Mouse (Mus musculus): ENCODE data around the gene Gm20388. TPM values are rescaled to one million over a fixed set of nuclear protein-coding genes. Genes with fewer than 3 reads are reported as not detected.

Gene Gm20388
- polyA plus RNA-seq, 2 experiments = 8.5 TPM; not detected in 1

- no peak overlapping the region for H3K4me2 ChIP-seq (ENCODE audit: low read depth)
- no peak overlapping the region for H3K27ac ChIP-seq
- DNase-seq (ENCODE audit: low read depth in 3 of 3, low spot score in 3 of 3) = no peak
- H3K9me3 ChIP-seq (ENCODE audit: control insufficient read depth, low read length) = no peaks in the 10 kb centered on the region
- WGBS (ENCODE audit: insufficient replicate concordance) = 25% methylated on average over 10 of the region's 10 CpGs
- ATAC-seq (ENCODE audit: insufficient read depth) = no peak
- H3K36me3 ChIP-seq (replicated peaks; ENCODE audit: control insufficient read depth, insufficient read depth, low read depth) = no peaks in the 10 kb centered on the region
- H3K4me1 ChIP-seq (replicated peaks; ENCODE audit: control insufficient read depth in 2 of 2, insufficient read depth in 2 of 2, low read length in 1 of 2) = peaks cover 10 to 12% of the 10 kb centered on the region in 2 experiments
- TF ChIP-seq CTCF (IDR thresholded peaks at IDR 0.05; ENCODE audit: low read depth) (no peak), EP300 (IDR thresholded peaks at IDR 0.05; ENCODE audit: low read depth) (no peak)
- peaks cover 4% of the 10 kb centered on the region for H3K27me3 ChIP-seq (ENCODE audit: control insufficient read depth, insufficient read depth, low read length)
- H3K4me3 ChIP-seq (ENCODE audit: insufficient read depth in 1 of 2, low read depth in 2 of 2, low read length in 2 of 2) = no peak overlapping the region
- H3K9ac ChIP-seq (replicated peaks) = no peak overlapping the region
These were observed 534.6 kb downstream of the Gm20388 start for GRCm38 (mm10) chr8:120445249-120445648.

GRCm38 (mm10) chr8:120448131-120448530, 537.5 kb downstream of the Gm20388 start:
- H3K27me3 ChIP-seq (ENCODE audit: control insufficient read depth, insufficient read depth, low read length) = peaks cover 4% of the 10 kb centered on the region
- TF ChIP-seq EP300 (IDR thresholded peaks at IDR 0.05; ENCODE audit: low read depth) (no peak), CTCF (IDR thresholded peaks at IDR 0.05; ENCODE audit: low read depth) (no peak)
- no peak overlapping the region for H3K27ac ChIP-seq
- H3K4me1 ChIP-seq (replicated peaks; ENCODE audit: control insufficient read depth in 2 of 2, insufficient read depth in 2 of 2, low read length in 1 of 2) = peaks cover 10 to 14% of the 10 kb centered on the region in 2 experiments
- H3K9ac ChIP-seq (replicated peaks) = no peak overlapping the region
- 74% methylated on average over 6 of the region's 6 CpGs for WGBS (ENCODE audit: insufficient replicate concordance)
- H3K4me2 ChIP-seq (ENCODE audit: low read depth) = no peak overlapping the region
- no peak overlapping the region for H3K4me3 ChIP-seq (ENCODE audit: insufficient read depth in 1 of 2, low read depth in 2 of 2, low read length in 2 of 2)
- H3K9me3 ChIP-seq (ENCODE audit: control insufficient read depth, low read length) = no peaks in the 10 kb centered on the region
- DNase-seq (ENCODE audit: low read depth in 3 of 3, low spot score in 3 of 3) (no peak), ATAC-seq (ENCODE audit: insufficient read depth) (no peak)
- H3K36me3 ChIP-seq (replicated peaks; ENCODE audit: control insufficient read depth, insufficient read depth, low read depth) = no peaks in the 10 kb centered on the region

GRCm38 (mm10) chr8:120449139-120449538, 538.5 kb downstream of the Gm20388 start:
- 70% methylated on average over 4 of the region's 4 CpGs for WGBS (ENCODE audit: insufficient replicate concordance)
- no peak for DNase-seq (ENCODE audit: low read depth in 3 of 3, low spot score in 3 of 3)
- no peak for TF ChIP-seq CTCF (IDR thresholded peaks at IDR 0.05; ENCODE audit: low read depth)
- no peak for TF ChIP-seq EP300 (IDR thresholded peaks at IDR 0.05; ENCODE audit: low read depth)

GRCm38 (mm10) chr8:120449608-120450031, 539.0 kb downstream of the Gm20388 start:
- Histone ChIP-seq H3K4me1 (replicated peaks; ENCODE audit: control insufficient read depth in 2 of 2, insufficient read depth in 2 of 2, low read length in 1 of 2) (peaks cover 22 to 27% of the 10 kb centered on the region in 2 experiments), H3K36me3 (replicated peaks; ENCODE audit: control insufficient read depth, insufficient read depth, low read depth) (no peaks in the 10 kb centered on the region), H3K4me3 (ENCODE audit: insufficient read depth in 1 of 2, low read depth in 2 of 2, low read length in 2 of 2) (no peak overlapping the region), H3K4me2 (ENCODE audit: low read depth) (no peak overlapping the region), H3K27me3 (ENCODE audit: control insufficient read depth, insufficient read depth, low read length) (peaks cover 4% of the 10 kb centered on the region), H3K27ac (no peak overlapping the region), H3K9ac (replicated peaks) (no peak overlapping the region), H3K9me3 (ENCODE audit: control insufficient read depth, low read length) (no peaks in the 10 kb centered on the region)
- DNase-seq (ENCODE audit: low read depth in 3 of 3, low spot score in 3 of 3) (no peak), ATAC-seq (ENCODE audit: insufficient read depth) (no peak)
- TF ChIP-seq CTCF (IDR thresholded peaks at IDR 0.05; ENCODE audit: low read depth) = no peak
- no peak for TF ChIP-seq EP300 (IDR thresholded peaks at IDR 0.05; ENCODE audit: low read depth)
- WGBS (ENCODE audit: insufficient replicate concordance) = 65% methylated on average over 17 of the region's 17 CpGs

More at GRCm38 (mm10) chr8:120449139-120449538, 538.5 kb downstream of the Gm20388 start:
- no peak for ATAC-seq (ENCODE audit: insufficient read depth)
- H3K9ac ChIP-seq (replicated peaks) = no peak overlapping the region
- no peak overlapping the region for H3K27ac ChIP-seq
- peaks cover 4% of the 10 kb centered on the region for H3K27me3 ChIP-seq (ENCODE audit: control insufficient read depth, insufficient read depth, low read length)
- no peak overlapping the region for H3K4me2 ChIP-seq (ENCODE audit: low read depth)
- no peaks in the 10 kb centered on the region for H3K9me3 ChIP-seq (ENCODE audit: control insufficient read depth, low read length)
- peaks cover 17 to 22% of the 10 kb centered on the region in 2 experiments for H3K4me1 ChIP-seq (replicated peaks; ENCODE audit: control insufficient read depth in 2 of 2, insufficient read depth in 2 of 2, low read length in 1 of 2)
- H3K36me3 ChIP-seq (replicated peaks; ENCODE audit: control insufficient read depth, insufficient read depth, low read depth) = no peaks in the 10 kb centered on the region
- no peak overlapping the region for H3K4me3 ChIP-seq (ENCODE audit: insufficient read depth in 1 of 2, low read depth in 2 of 2, low read length in 2 of 2)

- TF ChIP-seq EP300 (IDR thresholded peaks at IDR 0.05; ENCODE audit: low read depth) = no peak
- no peak for TF ChIP-seq CTCF (IDR thresholded peaks at IDR 0.05; ENCODE audit: low read depth)
- DNase-seq (ENCODE audit: low read depth in 3 of 3, low spot score in 3 of 3) (no peak), ATAC-seq (ENCODE audit: insufficient read depth) (no peak)
- Histone ChIP-seq H3K27ac (no peak overlapping the region), H3K27me3 (ENCODE audit: control insufficient read depth, insufficient read depth, low read length) (peaks cover 4% of the 10 kb centered on the region), H3K36me3 (replicated peaks; ENCODE audit: control insufficient read depth, insufficient read depth, low read depth) (no peaks in the 10 kb centered on the region), H3K4me2 (ENCODE audit: low read depth) (no peak overlapping the region), H3K9ac (replicated peaks) (no peak overlapping the region), H3K4me3 (ENCODE audit: insufficient read depth in 1 of 2, low read depth in 2 of 2, low read length in 2 of 2) (no peak overlapping the region), H3K9me3 (ENCODE audit: control insufficient read depth, low read length) (no peaks in the 10 kb centered on the region), H3K4me1 (replicated peaks; ENCODE audit: control insufficient read depth in 2 of 2, insufficient read depth in 2 of 2, low read length in 1 of 2) (peaks cover 39 to 45% of the 10 kb centered on the region in 2 experiments)
- WGBS (ENCODE audit: insufficient replicate concordance) = 69% methylated on average over 2 of the region's 2 CpGs
These were observed 541.5 kb downstream of the Gm20388 start for GRCm38 (mm10) chr8:120452111-120452510.

Measured in liver, embryonic 14.5 days (tissue).